Mouse (Mus musculus) testis, adult 2 months (tissue): ENCODE measurements around the gene Slc6a2.

Experiments used
- CTCF ChIP-seq: fragments of 200-500 bp; IDR thresholded peaks from 2 replicates; pipeline ENCODE4 v1.5.1; 2012; ENCODE audit warnings: low read depth, mild to moderate bottlenecking, inconsistent platforms, low read length, moderate library complexity; ENCODE audit not compliant: control insufficient read depth, insufficient read depth, insufficient replicate concordance
- POLR2A ChIP-seq: fragments of 200-500 bp; IDR thresholded peaks from 2 replicates; pipeline ENCODE4 v1.6.1; 2012; ENCODE audit warnings: low read depth, mild to moderate bottlenecking, inconsistent platforms, low read length, moderate library complexity; ENCODE audit not compliant: control insufficient read depth

DNA sequence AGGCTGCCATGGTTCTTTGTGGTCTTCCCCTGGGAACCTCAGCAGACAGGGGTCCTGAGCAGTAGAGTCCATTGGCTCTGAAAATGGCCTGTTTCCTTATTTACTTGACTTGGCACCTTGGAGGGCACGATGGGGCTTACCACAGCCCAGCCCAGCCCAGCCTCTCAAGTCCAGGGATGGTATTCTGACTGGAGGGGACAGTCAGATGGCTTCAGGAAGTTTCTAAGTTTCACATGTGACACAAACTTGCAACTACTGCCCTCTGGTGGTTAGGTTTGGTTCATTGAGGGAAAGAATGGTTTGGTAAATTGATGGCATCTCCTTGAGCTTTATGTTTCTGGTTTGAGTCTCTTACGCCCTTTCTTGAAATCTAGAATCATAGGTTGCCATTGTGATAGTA is 38.7 kb downstream of the Slc6a2 start:
- no peak for TF ChIP-seq CTCF
- TF ChIP-seq POLR2A, result no peak
